Mouse (Mus musculus): ENCODE results near the gene Jph3. TPM values are rescaled to one million over a fixed set of nuclear protein-coding genes. Genes with fewer than 3 reads are reported as not detected.
A peak's percentile ranks its signal among the peaks of the same experiment; 100 is the strongest.

Gene Jph3
- polyA plus RNA-seq (2012; rRNA removed) (0.25 and 0.36 TPM in 2 replicates), polyA plus RNA-seq (2014; fragmentation: Nextera tagmentation; extraction: Ambion mirVana) (0.19 and 0.77 TPM in 2 replicates)

DNA sequence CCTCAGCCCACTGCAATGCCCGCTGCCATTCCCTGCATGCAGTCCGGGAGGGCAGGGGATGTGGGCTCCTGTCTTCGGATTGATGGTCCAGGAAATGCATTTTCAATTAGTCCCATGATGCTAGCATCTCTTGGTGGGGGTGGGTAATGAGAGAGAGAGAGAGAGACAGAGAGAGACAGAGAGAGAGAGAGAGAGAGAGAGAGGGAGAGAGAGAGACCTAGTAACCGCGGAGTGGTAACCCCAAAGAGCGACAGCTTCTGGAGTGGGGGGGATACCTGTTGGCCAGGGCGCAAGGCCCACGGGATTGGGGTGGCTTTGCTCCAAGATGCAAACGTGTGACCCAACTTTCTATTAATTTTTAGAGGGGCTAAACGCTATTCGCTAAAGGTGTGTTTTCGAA, at the start of gene Jph3:
TSS of gene Jph3 (plus strand) at position 301 of the 400 bp plus-strand sequence.
- peak within 1 kb of the TSS; percentile 41 for H3K4me3 ChIP-seq (replicated peaks; ENCODE audit: low read length)
- WGBS = 7% methylated on average over 12 of the region's 12 CpGs
- DNase-seq (ENCODE audit: low spot score) = no peak
- no peaks in the 10 kb centered on the region for H3K9me3 ChIP-seq (ENCODE audit: control insufficient read depth, low read length)
- no peak within 1 kb of the TSS for H3K27ac ChIP-seq (replicated peaks; ENCODE audit: low read depth, low read length)
- no peaks in the 10 kb centered on the region for H3K36me3 ChIP-seq (ENCODE audit: control insufficient read depth, insufficient read depth, low read length)
- ATAC-seq (ENCODE audit: low FRiP score, low read depth) = no peak
- H3K4me2 ChIP-seq (replicated peaks; ENCODE audit: low read depth, low read length, severe bottlenecking) = peak within 1 kb of the TSS; percentile 79
- peaks cover 4% of the 10 kb centered on the region; the same call in 1 of the 2 replicates for H3K4me1 ChIP-seq (ENCODE audit: control insufficient read depth, insufficient read depth, low read length)
- no peak within 1 kb of the TSS for H3K9ac ChIP-seq (ENCODE audit: low read depth, low read length, severe bottlenecking)
- TF ChIP-seq POLR2A (IDR thresholded peaks at IDR 0.05; ENCODE audit: borderline replicate concordance, extremely low read depth, insufficient read depth, insufficient read length) = no peak
- H3K27me3 ChIP-seq (ENCODE audit: control insufficient read depth, insufficient read depth, low read length) = peaks cover 59% of the 10 kb centered on the region

DNA sequence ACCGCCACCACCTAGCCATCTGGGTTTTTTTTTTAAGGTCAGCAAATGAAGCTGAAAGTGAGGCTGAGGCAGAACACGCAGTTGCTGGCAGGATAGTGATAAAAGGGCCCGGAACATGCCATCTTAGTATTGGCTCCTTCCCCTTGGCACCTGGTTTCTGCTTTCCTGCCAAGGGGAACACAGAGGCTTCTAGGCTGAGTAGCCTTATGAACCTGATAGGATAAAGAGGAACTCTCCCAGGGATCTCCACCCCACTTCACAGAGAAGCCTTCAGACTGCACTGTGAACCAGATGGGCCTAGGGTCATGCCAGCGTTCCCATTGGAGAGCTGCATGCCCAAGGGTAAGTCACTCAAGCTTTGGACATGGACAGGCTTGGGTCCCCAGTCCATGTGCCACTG, 48.5 kb upstream of the Jph3 start:
- DNase-seq (ENCODE audit: low spot score) = no peak
- Histone ChIP-seq H3K9ac (ENCODE audit: low read depth, low read length, severe bottlenecking) (no peak overlapping the region), H3K4me1 (ENCODE audit: control insufficient read depth, insufficient read depth, low read length) (no peaks in the 10 kb centered on the region), H3K9me3 (ENCODE audit: control insufficient read depth, low read length) (no peaks in the 10 kb centered on the region), H3K4me2 (replicated peaks; ENCODE audit: low read depth, low read length, severe bottlenecking) (no peak overlapping the region), H3K4me3 (replicated peaks; ENCODE audit: low read length) (no peak overlapping the region), H3K27ac (replicated peaks; ENCODE audit: low read depth, low read length) (no peak overlapping the region), H3K27me3 (ENCODE audit: control insufficient read depth, insufficient read depth, low read length) (no peaks in the 10 kb centered on the region), H3K36me3 (ENCODE audit: control insufficient read depth, insufficient read depth, low read length) (no peaks in the 10 kb centered on the region)
- TF ChIP-seq POLR2A (IDR thresholded peaks at IDR 0.05; ENCODE audit: borderline replicate concordance, extremely low read depth, insufficient read depth, insufficient read length) = no peak
- 85% methylated on average over 4 of the region's 4 CpGs for WGBS
- no peak for ATAC-seq (ENCODE audit: low FRiP score, low read depth)

DNA sequence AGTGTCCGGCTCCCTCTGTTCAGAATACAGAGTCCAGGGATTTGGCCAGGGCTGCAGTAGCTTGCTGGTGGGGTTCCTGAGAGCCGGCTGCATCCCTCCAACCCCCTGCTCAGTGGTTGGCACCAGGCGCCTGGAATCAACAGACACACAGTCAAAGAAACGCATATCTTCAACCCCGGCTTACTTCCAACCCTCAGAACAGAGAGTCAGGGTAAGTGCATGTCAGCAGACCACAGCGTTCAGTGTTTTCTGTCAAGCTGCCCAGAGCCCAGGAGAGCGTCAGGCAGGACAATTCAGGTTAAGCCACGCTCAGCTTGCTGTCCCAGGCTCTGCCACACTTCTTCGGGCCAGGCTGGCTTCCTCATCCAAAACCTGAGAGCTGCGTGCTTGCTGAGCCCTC, 48.0 kb upstream of the Jph3 start:
- DNase-seq (ENCODE audit: low spot score) (no peak), ATAC-seq (ENCODE audit: low FRiP score, low read depth) (no peak)
- Histone ChIP-seq H3K9ac (ENCODE audit: low read depth, low read length, severe bottlenecking) (no peak overlapping the region), H3K36me3 (ENCODE audit: control insufficient read depth, insufficient read depth, low read length) (no peaks in the 10 kb centered on the region), H3K4me3 (replicated peaks; ENCODE audit: low read length) (no peak overlapping the region), H3K27ac (replicated peaks; ENCODE audit: low read depth, low read length) (no peak overlapping the region), H3K9me3 (ENCODE audit: control insufficient read depth, low read length) (no peaks in the 10 kb centered on the region), H3K27me3 (ENCODE audit: control insufficient read depth, insufficient read depth, low read length) (no peaks in the 10 kb centered on the region), H3K4me2 (replicated peaks; ENCODE audit: low read depth, low read length, severe bottlenecking) (no peak overlapping the region), H3K4me1 (ENCODE audit: control insufficient read depth, insufficient read depth, low read length) (no peaks in the 10 kb centered on the region)
- 64% methylated on average over 10 of the region's 10 CpGs for WGBS
- TF ChIP-seq POLR2A (IDR thresholded peaks at IDR 0.05; ENCODE audit: borderline replicate concordance, extremely low read depth, insufficient read depth, insufficient read length) = no peak

DNA sequence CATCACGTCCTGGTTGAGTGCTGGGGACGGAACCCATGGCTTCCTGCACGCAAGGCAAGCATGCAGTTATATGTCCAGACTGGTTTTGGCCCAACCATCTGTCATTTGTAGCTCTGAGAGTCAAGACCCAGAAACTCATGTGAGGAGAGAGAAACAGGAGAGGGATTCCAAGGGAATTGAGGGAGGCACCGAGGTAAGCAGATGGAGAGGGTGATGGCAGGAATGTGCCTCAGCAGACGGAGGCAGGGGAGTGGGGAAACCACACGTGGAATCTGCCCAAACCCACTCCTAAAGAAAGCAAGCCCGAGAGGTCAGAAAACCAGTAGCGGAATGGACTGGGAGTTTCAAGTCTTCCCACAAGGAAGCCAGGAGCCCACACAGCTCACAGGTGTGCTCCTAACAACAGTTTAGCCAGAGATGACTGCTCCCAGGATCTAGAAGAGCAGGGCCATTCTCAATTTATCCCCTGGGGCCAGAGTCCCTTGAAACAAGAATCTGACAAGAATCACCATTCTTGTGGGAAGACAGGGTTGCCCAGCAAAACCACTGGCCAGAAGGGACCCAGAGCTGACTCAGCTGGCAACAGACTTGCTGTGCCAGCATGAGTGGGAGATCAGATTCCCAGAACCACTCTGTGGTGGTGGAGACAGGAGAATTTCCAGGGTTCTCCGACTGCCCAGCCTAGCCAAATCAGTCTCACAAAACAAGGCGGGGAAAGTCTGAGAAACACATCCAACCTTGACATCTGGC, 46.2 kb upstream of the Jph3 start:
- ATAC-seq (ENCODE audit: low FRiP score, low read depth) (no peak), DNase-seq (ENCODE audit: low spot score) (no peak)

DNA sequence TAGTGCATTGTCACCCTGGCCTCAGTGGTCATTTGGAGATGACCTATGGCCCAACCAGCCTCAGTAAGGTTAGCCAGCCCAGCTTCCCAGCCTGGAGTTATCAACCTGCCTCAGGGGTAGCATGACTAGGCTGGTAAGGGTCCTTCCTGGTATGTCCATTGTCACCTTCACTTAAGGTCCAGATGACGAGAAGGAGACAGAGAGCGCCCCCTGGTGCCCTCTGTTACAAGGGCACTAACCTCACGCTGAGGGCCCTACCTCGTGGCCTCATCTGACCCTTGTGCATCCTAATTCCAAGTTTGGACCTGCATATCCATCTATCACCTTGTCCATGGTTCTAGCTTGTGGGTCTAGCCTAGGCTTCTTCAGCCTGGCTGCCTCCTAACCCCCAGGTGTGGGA, 44.0 kb upstream of the Jph3 start:
- no peaks in the 10 kb centered on the region for H3K9me3 ChIP-seq (ENCODE audit: control insufficient read depth, low read length)
- no peak for TF ChIP-seq POLR2A (IDR thresholded peaks at IDR 0.05; ENCODE audit: borderline replicate concordance, extremely low read depth, insufficient read depth, insufficient read length)
- no peak overlapping the region for H3K4me3 ChIP-seq (replicated peaks; ENCODE audit: low read length)
- H3K9ac ChIP-seq (ENCODE audit: low read depth, low read length, severe bottlenecking) = no peak overlapping the region
- H3K36me3 ChIP-seq (ENCODE audit: control insufficient read depth, insufficient read depth, low read length) = no peaks in the 10 kb centered on the region
- DNase-seq (ENCODE audit: low spot score) (no peak), ATAC-seq (ENCODE audit: low FRiP score, low read depth) (no peak)
- H3K4me1 ChIP-seq (ENCODE audit: control insufficient read depth, insufficient read depth, low read length) = no peaks in the 10 kb centered on the region
- WGBS = 16% methylated on average over 4 of the region's 4 CpGs
- no peak overlapping the region for H3K4me2 ChIP-seq (replicated peaks; ENCODE audit: low read depth, low read length, severe bottlenecking)
- H3K27me3 ChIP-seq (ENCODE audit: control insufficient read depth, insufficient read depth, low read length) = no peaks in the 10 kb centered on the region
- H3K27ac ChIP-seq (replicated peaks; ENCODE audit: low read depth, low read length) = no peak overlapping the region

More for the DNA sequence above, 46.2 kb upstream of the Jph3 start:
- H3K4me2 ChIP-seq (replicated peaks; ENCODE audit: low read depth, low read length, severe bottlenecking) = no peak overlapping the region
- WGBS = 68% methylated on average over 10 of the region's 10 CpGs
- H3K4me3 ChIP-seq (replicated peaks; ENCODE audit: low read length) = no peak overlapping the region
- H3K36me3 ChIP-seq (ENCODE audit: control insufficient read depth, insufficient read depth, low read length) = no peaks in the 10 kb centered on the region
- no peak for TF ChIP-seq POLR2A (IDR thresholded peaks at IDR 0.05; ENCODE audit: borderline replicate concordance, extremely low read depth, insufficient read depth, insufficient read length)
- H3K9me3 ChIP-seq (ENCODE audit: control insufficient read depth, low read length) = no peaks in the 10 kb centered on the region
- H3K9ac ChIP-seq (ENCODE audit: low read depth, low read length, severe bottlenecking) = no peak overlapping the region
- H3K27ac ChIP-seq (replicated peaks; ENCODE audit: low read depth, low read length) = no peak overlapping the region
- no peaks in the 10 kb centered on the region for H3K27me3 ChIP-seq (ENCODE audit: control insufficient read depth, insufficient read depth, low read length)
- no peaks in the 10 kb centered on the region for H3K4me1 ChIP-seq (ENCODE audit: control insufficient read depth, insufficient read depth, low read length)

All from limb, embryonic 14.5 days (tissue).